Mouse (Mus musculus): Measurements from ENCODE around the gene Tifa. TPM values are rescaled to one million over a fixed set of nuclear protein-coding genes. Genes with fewer than 3 reads are reported as not detected.

Gene Tifa
- polyA plus RNA-seq, 1 experiment from 2014 or later, result 1.7 TPM

DNA sequence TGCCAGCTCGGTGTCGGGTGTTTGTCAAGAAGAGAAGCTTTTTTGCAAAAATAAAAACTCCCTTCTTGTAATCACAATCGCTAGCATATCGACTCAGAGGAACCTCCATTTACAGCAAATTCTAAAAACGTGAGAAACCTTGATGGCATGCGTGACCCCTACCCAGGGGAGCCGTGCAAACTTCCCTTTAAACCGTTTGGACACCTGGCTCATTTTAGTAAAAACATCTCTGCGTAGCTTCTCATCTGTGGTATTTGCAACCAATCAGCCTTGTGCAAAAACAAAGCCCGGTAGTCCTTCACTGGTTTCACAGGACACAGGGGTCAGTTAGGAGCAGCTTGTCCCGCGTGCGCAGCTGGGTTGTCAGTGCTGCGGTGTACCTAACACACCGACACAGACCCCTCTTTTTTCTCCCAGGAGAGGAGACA, 1.5 kb downstream of the Tifa start:
- peak; percentile 44 for DNase-seq (ENCODE audit: low spot score)
- no peak overlapping the region; the same call in 1 of the 2 replicates for H3K27ac ChIP-seq
- peaks cover 61% of the 10 kb centered on the region for H3K27me3 ChIP-seq (ENCODE audit: low read depth, poor library complexity, severe bottlenecking)
- H3K4me1 ChIP-seq, result peaks cover 23% of the 10 kb centered on the region
- peak overlapping the region; percentile 72 for H3K4me3 ChIP-seq
- no peaks in the 10 kb centered on the region for H3K36me3 ChIP-seq
- H3K9me3 ChIP-seq (replicated peaks), result no peaks in the 10 kb centered on the region
- WGBS, result 1% methylated on average over 15 of the region's 15 CpGs

GRCm38 (mm10) chr3:127791595-127792561, 2.3 kb downstream of the Tifa start:
- Histone ChIP-seq H3K36me3 (no peaks in the 10 kb centered on the region), H3K9me3 (replicated peaks) (no peaks in the 10 kb centered on the region), H3K4me3 (peak overlapping the region; percentile 72), H3K27me3 (ENCODE audit: low read depth, poor library complexity, severe bottlenecking) (peaks cover 58% of the 10 kb centered on the region), H3K27ac (no peak overlapping the region), H3K4me1 (peaks cover 20% of the 10 kb centered on the region)
- no peak for DNase-seq (ENCODE audit: low spot score)
- 60% methylated on average over 4 of the region's 4 CpGs for WGBS

- H3K4me1 ChIP-seq, result peaks cover 20% of the 10 kb centered on the region
- H3K36me3 ChIP-seq, result no peaks in the 10 kb centered on the region
- peaks cover 47% of the 10 kb centered on the region for H3K27me3 ChIP-seq (ENCODE audit: low read depth, poor library complexity, severe bottlenecking)
- DNase-seq (ENCODE audit: low spot score), result no peak
- WGBS, result 78% methylated on average over 7 of the region's 7 CpGs
- H3K4me3 ChIP-seq, result no peak overlapping the region
- H3K9me3 ChIP-seq (replicated peaks), result no peaks in the 10 kb centered on the region
- H3K27ac ChIP-seq, result no peak overlapping the region
Measured at GRCm38 (mm10) chr3:127793022-127793421, 3.4 kb downstream of the Tifa start.

- no peaks in the 10 kb centered on the region for H3K36me3 ChIP-seq
- no peak overlapping the region for H3K27ac ChIP-seq
- peaks cover 7% of the 10 kb centered on the region for H3K4me1 ChIP-seq
- WGBS, result 91% methylated on average over 3 of the region's 3 CpGs
- no peak overlapping the region for H3K4me3 ChIP-seq
- no peak for DNase-seq (ENCODE audit: low spot score)
- peaks cover 19% of the 10 kb centered on the region for H3K27me3 ChIP-seq (ENCODE audit: low read depth, poor library complexity, severe bottlenecking)
- H3K9me3 ChIP-seq (replicated peaks), result no peaks in the 10 kb centered on the region
Measured at GRCm38 (mm10) chr3:127795762-127796161, 6.2 kb downstream of the Tifa start.

- WGBS, result 96% methylated on average over 7 of the region's 7 CpGs
Measured at GRCm38 (mm10) chr3:127796271-127796670, 6.7 kb downstream of the Tifa start.

DNA sequence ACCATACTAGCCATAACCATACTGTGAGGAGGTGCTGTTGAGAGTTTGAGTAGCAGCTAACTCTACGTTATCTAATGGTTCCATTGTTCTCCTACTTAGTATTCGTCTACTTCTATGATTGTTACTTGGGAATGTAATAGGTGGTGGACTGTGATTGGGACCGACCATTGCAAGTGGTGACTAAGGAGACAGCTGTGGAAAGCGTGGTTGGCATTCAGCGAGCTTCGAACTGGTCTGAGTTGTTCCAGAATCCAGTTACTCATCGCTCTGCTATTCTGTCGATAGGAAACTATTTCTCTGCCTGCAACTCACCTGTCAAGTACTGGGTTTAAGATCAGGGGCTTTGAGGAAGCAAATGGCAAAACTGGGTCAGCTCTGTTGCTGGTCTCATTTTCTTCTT, 11.6 kb downstream of the Tifa start:
- DNase-seq (ENCODE audit: low spot score), result no peak
- no peak overlapping the region for H3K4me3 ChIP-seq

More at GRCm38 (mm10) chr3:127796271-127796670, 6.7 kb downstream of the Tifa start:
- Histone ChIP-seq H3K4me3 (no peak overlapping the region), H3K9me3 (replicated peaks) (no peaks in the 10 kb centered on the region), H3K4me1 (peaks cover 2% of the 10 kb centered on the region), H3K27me3 (ENCODE audit: low read depth, poor library complexity, severe bottlenecking) (peaks cover 14% of the 10 kb centered on the region), H3K36me3 (no peaks in the 10 kb centered on the region), H3K27ac (no peak overlapping the region)
- DNase-seq (ENCODE audit: low spot score), result no peak

GRCm38 (mm10) chr3:127802814-127803213, 13.2 kb downstream of the Tifa start:
- 49% methylated on average over 8 of the region's 8 CpGs for WGBS
- peaks cover 22% of the 10 kb centered on the region for H3K36me3 ChIP-seq

More for the DNA sequence above, 11.6 kb downstream of the Tifa start:
- Histone ChIP-seq H3K36me3 (peaks cover 9% of the 10 kb centered on the region), H3K4me1 (no peaks in the 10 kb centered on the region), H3K27me3 (ENCODE audit: low read depth, poor library complexity, severe bottlenecking) (no peaks in the 10 kb centered on the region), H3K9me3 (replicated peaks) (no peaks in the 10 kb centered on the region), H3K27ac (no peak overlapping the region)
- WGBS, result 92% methylated on average over 8 of the region's 8 CpGs

DNA sequence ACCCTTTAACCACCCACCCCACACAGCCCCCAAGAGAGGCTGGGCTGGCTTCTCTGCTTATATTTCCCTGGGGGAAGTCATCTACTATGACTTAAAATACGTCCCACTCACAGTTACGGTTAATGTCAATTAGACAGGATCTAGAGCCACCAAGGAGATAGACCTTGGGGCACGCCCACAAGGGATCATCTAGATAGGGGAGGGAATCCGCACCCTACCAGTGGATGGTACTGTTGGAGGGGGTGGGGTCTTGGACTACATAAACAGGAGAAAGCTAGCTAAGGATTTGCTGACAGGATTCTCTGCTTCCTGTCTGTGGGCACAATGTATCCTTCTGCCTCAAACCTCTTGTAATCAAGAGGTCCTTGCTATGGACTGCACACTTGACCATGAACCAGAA, 14.8 kb downstream of the Tifa start:
- no peaks in the 10 kb centered on the region for H3K27me3 ChIP-seq (ENCODE audit: low read depth, poor library complexity, severe bottlenecking)
- H3K36me3 ChIP-seq, result peaks cover 38% of the 10 kb centered on the region
- H3K9me3 ChIP-seq (replicated peaks), result no peaks in the 10 kb centered on the region
- H3K4me1 ChIP-seq, result peaks cover 3% of the 10 kb centered on the region; the same call in 1 of the 2 replicates
- no peak for DNase-seq (ENCODE audit: low spot score)
- 91% methylated on average over 4 of the region's 4 CpGs for WGBS
- H3K4me3 ChIP-seq, result no peak overlapping the region
- H3K27ac ChIP-seq, result no peak overlapping the region

More at GRCm38 (mm10) chr3:127802814-127803213, 13.2 kb downstream of the Tifa start:
- no peaks in the 10 kb centered on the region for H3K9me3 ChIP-seq (replicated peaks)
- H3K27ac ChIP-seq, result no peak overlapping the region
- no peak overlapping the region for H3K4me3 ChIP-seq
- DNase-seq (ENCODE audit: low spot score), result no peak
- H3K27me3 ChIP-seq (ENCODE audit: low read depth, poor library complexity, severe bottlenecking), result no peaks in the 10 kb centered on the region
- H3K4me1 ChIP-seq, result peaks cover 3% of the 10 kb centered on the region; the same call in 1 of the 2 replicates

DNA sequence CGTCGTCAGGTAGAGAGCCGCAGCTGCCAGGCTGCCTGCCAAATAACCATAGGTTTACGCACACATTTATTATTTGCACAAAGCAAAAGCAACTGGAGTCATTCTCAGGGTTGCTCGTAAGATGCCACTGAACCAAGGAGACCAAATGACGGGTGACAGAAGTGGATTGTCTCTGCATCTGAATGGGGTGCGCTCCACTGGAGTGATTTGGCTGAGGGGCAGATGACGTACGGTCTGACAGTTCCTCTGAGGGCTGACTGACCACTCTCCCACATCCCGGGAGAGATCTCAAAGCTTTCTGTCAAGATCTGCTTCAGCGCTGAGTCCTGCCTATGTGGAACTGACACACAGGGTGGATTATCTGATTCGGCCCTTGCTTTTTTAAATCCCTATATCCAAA, 15.5 kb downstream of the Tifa start:
- no peak for DNase-seq (ENCODE audit: low spot score)
- Histone ChIP-seq H3K4me1 (peaks cover 3% of the 10 kb centered on the region; the same call in 1 of the 2 replicates), H3K9me3 (replicated peaks) (no peaks in the 10 kb centered on the region), H3K36me3 (peaks cover 43% of the 10 kb centered on the region), H3K27me3 (ENCODE audit: low read depth, poor library complexity, severe bottlenecking) (no peaks in the 10 kb centered on the region), H3K4me3 (no peak overlapping the region), H3K27ac (no peak overlapping the region)
- 94% methylated on average over 12 of the region's 12 CpGs for WGBS

GRCm38 (mm10) chr3:127805991-127806390, 16.4 kb downstream of the Tifa start:
- H3K36me3 ChIP-seq, result peaks cover 50% of the 10 kb centered on the region
- 92% methylated on average over 6 of the region's 6 CpGs for WGBS
- no peak for DNase-seq (ENCODE audit: low spot score)

DNA sequence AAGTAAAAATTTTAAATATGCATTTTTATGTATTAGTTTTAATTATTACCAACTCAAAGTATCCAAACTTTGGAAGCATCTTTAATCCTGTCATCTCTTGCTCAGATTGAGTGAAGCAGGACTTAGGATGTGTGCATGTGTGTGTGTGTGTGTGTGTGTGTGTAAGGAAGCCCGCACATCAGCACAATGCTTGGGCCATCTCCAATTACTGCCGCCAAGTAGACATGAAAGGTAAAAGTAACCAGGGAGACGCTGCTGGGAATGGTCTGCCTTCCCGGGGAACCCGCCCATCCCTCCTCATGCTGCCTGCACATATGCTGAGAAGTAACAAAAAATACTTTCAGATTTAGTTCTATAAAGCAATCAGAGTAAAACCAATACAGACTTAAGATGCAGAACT, 18.2 kb downstream of the Tifa start:
- Histone ChIP-seq H3K27me3 (ENCODE audit: low read depth, poor library complexity, severe bottlenecking) (no peaks in the 10 kb centered on the region), H3K36me3 (peaks cover 63% of the 10 kb centered on the region), H3K9me3 (replicated peaks) (no peaks in the 10 kb centered on the region), H3K4me1 (peaks cover 3% of the 10 kb centered on the region; the same call in 1 of the 2 replicates), H3K4me3 (no peak overlapping the region), H3K27ac (no peak overlapping the region)
- DNase-seq (ENCODE audit: low spot score), result no peak
- WGBS, result 82% methylated on average over 5 of the region's 5 CpGs

More at GRCm38 (mm10) chr3:127805991-127806390, 16.4 kb downstream of the Tifa start:
- no peaks in the 10 kb centered on the region for H3K9me3 ChIP-seq (replicated peaks)
- peak overlapping the region; percentile 10; the same call in 1 of the 2 replicates for H3K27ac ChIP-seq
- H3K4me1 ChIP-seq, result peaks cover 3% of the 10 kb centered on the region; the same call in 1 of the 2 replicates
- no peaks in the 10 kb centered on the region for H3K27me3 ChIP-seq (ENCODE audit: low read depth, poor library complexity, severe bottlenecking)
- H3K4me3 ChIP-seq, result no peak overlapping the region

GRCm38 (mm10) chr3:127809103-127809502, 19.5 kb downstream of the Tifa start:
- H3K4me1 ChIP-seq, result peaks cover 3% of the 10 kb centered on the region; the same call in 1 of the 2 replicates
- WGBS, result 94% methylated on average over 7 of the region's 7 CpGs
- H3K9me3 ChIP-seq (replicated peaks), result no peaks in the 10 kb centered on the region
- no peak overlapping the region for H3K27ac ChIP-seq
- peaks cover 71% of the 10 kb centered on the region for H3K36me3 ChIP-seq
- no peak for DNase-seq (ENCODE audit: low spot score)
- no peak overlapping the region for H3K4me3 ChIP-seq
- H3K27me3 ChIP-seq (ENCODE audit: low read depth, poor library complexity, severe bottlenecking), result no peaks in the 10 kb centered on the region

- Histone ChIP-seq H3K4me1 (peaks cover 17% of the 10 kb centered on the region), H3K27ac (peak overlapping the region; percentile 58; the same call in 1 of the 2 replicates), H3K36me3 (peaks cover 57% of the 10 kb centered on the region), H3K4me3 (no peak overlapping the region), H3K9me3 (replicated peaks) (no peaks in the 10 kb centered on the region), H3K27me3 (ENCODE audit: low read depth, poor library complexity, severe bottlenecking) (no peaks in the 10 kb centered on the region)
- DNase-seq (ENCODE audit: low spot score), result no peak
- WGBS, result 67% methylated on average over 7 of the region's 7 CpGs
Measured at GRCm38 (mm10) chr3:127817120-127817683, 27.6 kb downstream of the Tifa start.

Measured in limb, embryonic 10.5 days (tissue).